Mouse (Mus musculus): ENCODE measurements around the gene Crabp2. TPM values are rescaled to one million over a fixed set of nuclear protein-coding genes. Genes with fewer than 3 reads are reported as not detected.
A peak's percentile ranks its signal among the peaks of the same experiment; 100 is the strongest.

Crabp2 gene
- polyA plus RNA-seq, 1 experiment from 2014 or later: 370 TPM

DNA sequence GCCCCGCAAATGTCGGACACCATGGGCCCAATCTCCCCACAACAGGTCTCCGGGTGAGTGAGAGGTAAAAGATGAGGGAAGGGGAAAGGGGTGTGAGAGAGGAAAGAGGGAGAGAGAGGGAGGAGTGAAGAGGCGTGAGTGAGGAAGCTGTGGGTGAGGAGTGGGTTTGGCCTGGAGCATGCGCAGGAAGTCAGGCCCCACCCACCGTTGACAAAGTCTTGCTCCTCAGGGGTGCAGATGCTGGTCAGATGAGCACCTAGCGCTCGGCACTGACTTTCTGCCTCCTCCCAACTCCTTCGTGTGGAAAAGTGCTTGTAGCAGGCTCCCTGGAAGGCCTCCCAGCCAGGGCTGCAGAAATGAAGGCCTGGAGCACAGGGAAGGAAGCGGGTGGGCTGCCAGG lies 41.5 kb downstream of the Crabp2 start:
- H3K36me3 ChIP-seq: no peaks in the 10 kb centered on the region
- peaks cover 36% of the 10 kb centered on the region for H3K4me1 ChIP-seq
- 26% methylated on average over 10 of the region's 10 CpGs for WGBS
- no peak overlapping the region for H3K4me2 ChIP-seq
- H3K9ac ChIP-seq: peak overlapping the region; percentile 27; the same call in 1 of the 2 replicates
- H3K9me3 ChIP-seq: no peaks in the 10 kb centered on the region
- H3K27me3 ChIP-seq: peaks cover 74% of the 10 kb centered on the region
- no peak overlapping the region for H3K4me3 ChIP-seq
- H3K27ac ChIP-seq: no peak overlapping the region
- ATAC-seq (ENCODE audit: insufficient number of reproducible peaks, insufficient read depth, low FRiP score, low TSS enrichment, low read depth): no peak

DNA sequence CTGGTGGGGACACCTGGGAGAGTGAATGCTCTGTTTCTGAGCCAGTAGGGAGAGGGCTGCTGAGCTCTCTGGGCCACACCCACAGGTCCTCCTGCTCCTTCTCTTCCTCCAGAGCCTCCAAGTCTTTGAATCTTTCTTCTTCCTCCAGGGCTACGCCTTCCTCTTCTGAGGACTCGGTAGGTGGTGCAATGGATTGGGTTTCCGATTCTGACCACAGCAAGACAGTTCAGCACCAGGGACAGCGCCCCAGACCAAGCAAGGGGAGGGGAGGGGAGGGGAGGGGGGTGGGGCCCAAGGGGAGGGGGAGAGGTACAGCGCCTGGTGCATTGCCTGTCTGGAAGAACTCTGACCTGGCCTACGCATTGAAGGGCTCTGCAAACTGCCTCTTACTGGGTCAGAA lies 45.0 kb downstream of the Crabp2 start:
- 0% methylated on average over 5 of the region's 6 CpGs for WGBS
- Histone ChIP-seq H3K4me2 (no peak overlapping the region), H3K27ac (no peak overlapping the region), H3K4me3 (no peak overlapping the region), H3K27me3 (peaks cover 99% of the 10 kb centered on the region), H3K9ac (no peak overlapping the region), H3K4me1 (peaks cover 16% of the 10 kb centered on the region), H3K36me3 (no peaks in the 10 kb centered on the region), H3K9me3 (no peaks in the 10 kb centered on the region)
- ATAC-seq (ENCODE audit: insufficient number of reproducible peaks, insufficient read depth, low FRiP score, low TSS enrichment, low read depth): no peak

DNA sequence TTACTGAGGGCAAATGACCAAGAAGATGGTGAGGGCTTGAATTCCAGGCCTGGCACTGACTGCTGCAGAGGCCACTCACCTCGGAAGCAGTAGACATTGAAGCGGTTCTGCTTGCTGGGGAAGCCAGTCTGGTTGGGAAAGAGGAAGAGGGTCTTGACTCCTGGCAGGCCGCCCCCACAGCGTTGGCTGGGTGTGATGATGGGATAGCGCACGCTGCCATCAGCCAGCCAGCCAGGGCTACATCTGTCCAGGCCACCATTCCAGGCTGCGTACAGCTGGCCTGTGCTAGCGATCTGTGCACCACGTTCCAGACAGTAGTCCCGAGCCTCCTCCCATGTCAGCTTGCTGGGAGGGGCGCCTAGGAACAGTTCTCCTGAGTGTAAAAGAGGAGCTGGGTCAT lies 46.9 kb downstream of the Crabp2 start:
- no peak overlapping the region for H3K9ac ChIP-seq
- no peak overlapping the region for H3K4me2 ChIP-seq
- H3K27ac ChIP-seq: no peak overlapping the region
- no peaks in the 10 kb centered on the region for H3K36me3 ChIP-seq
- ATAC-seq (ENCODE audit: insufficient number of reproducible peaks, insufficient read depth, low FRiP score, low TSS enrichment, low read depth): no peak
- no peaks in the 10 kb centered on the region for H3K9me3 ChIP-seq
- no peak overlapping the region for H3K4me3 ChIP-seq
- 22% methylated on average over 11 of the region's 11 CpGs for WGBS
- H3K27me3 ChIP-seq: peaks cover 99% of the 10 kb centered on the region
- peaks cover 27% of the 10 kb centered on the region for H3K4me1 ChIP-seq

DNA sequence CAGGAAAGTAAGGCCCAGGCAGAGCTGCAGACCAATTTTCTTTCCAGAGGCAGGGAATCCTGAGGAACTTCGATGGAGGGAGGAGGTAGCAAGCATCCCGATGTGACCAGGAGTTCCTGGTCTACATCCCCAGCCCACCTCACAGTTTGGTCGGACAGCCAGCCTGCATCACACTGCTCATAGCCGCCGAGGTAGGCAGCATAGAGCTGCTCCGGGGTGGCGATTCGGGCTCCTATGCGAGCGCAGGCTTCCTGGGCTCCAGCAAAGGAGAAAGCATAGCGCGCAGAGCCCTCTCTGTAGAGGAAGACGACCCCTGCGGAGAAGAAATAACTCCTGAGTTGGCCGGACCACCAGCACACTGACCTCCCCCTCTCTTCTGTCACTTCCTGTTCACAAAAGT lies 47.9 kb downstream of the Crabp2 start:
- H3K4me1 ChIP-seq: peaks cover 32% of the 10 kb centered on the region
- peaks cover 99% of the 10 kb centered on the region for H3K27me3 ChIP-seq
- H3K27ac ChIP-seq: no peak overlapping the region
- no peak overlapping the region for H3K9ac ChIP-seq
- peak overlapping the region; percentile 40; the same call in 1 of the 2 replicates for H3K4me3 ChIP-seq
- peak overlapping the region; percentile 59 for H3K4me2 ChIP-seq
- no peaks in the 10 kb centered on the region for H3K36me3 ChIP-seq
- no peak for ATAC-seq (ENCODE audit: insufficient number of reproducible peaks, insufficient read depth, low FRiP score, low TSS enrichment, low read depth)
- 1% methylated on average over 15 of the region's 15 CpGs for WGBS
- H3K9me3 ChIP-seq: no peaks in the 10 kb centered on the region

DNA sequence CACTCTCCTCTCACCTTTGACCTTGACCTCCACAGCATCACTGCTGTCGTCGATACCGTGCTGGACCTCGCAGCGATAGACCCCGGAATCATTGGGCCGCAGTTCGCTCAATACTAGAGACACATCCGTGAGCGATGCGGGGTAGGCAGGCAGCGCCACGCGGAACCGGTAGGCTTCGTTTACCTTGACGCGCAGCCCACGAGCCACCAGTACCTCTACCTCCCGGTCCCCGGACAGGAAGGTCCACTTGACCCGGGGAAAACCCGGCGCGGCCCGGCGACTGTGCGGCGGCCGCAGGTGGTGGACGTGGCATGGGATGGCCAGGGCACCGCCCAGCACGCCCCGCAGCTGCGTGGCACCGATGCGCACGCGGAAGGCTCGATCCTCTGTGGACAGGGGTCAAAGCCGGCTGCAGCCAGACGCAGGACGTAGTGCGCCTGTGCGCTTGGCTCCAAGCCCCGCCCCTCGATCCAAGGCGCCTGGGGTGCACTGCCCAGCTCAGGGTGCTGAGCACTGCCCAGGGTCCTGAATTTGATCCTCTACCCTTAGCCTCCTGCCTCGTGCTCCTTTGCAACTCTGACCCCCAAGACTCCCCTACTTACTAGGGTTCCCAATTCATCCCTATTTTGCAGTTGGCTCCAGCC lies 48.6 kb downstream of the Crabp2 start:
- under 1% methylated on average over 44 of the region's 49 CpGs for WGBS
- Histone ChIP-seq H3K4me2 (peak overlapping the region; percentile 59), H3K4me3 (peak overlapping the region; percentile 40), H3K27ac (no peak overlapping the region), H3K9ac (peak overlapping the region; percentile 49; the same call in 1 of the 2 replicates), H3K9me3 (no peaks in the 10 kb centered on the region), H3K27me3 (peaks cover 99% of the 10 kb centered on the region), H3K4me1 (peaks cover 32% of the 10 kb centered on the region), H3K36me3 (no peaks in the 10 kb centered on the region)
- no peak for ATAC-seq (ENCODE audit: insufficient number of reproducible peaks, insufficient read depth, low FRiP score, low TSS enrichment, low read depth)

DNA sequence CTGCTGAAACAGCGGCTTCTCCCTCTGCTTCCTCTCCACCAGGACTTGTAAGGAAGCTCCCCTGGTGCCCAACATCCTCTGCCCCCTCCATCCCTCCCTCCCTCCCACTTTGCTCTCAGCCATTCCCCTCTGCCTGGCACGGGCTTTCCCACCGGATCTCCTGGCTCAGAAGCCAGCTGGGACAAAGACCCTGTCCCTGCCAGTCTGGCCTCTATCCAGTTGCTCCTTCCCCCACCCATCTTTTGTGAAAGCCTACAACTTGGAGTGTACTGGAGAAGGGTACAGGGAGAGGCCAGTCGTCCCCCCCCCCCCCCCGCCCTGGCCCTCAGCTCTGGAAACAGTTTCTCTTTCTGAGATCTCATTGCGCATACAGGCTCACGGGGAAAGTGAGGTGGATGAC lies 50.3 kb downstream of the Crabp2 start:
- no peak overlapping the region for H3K27ac ChIP-seq
- H3K4me2 ChIP-seq: no peak overlapping the region
- ATAC-seq (ENCODE audit: insufficient number of reproducible peaks, insufficient read depth, low FRiP score, low TSS enrichment, low read depth): no peak
- no peak overlapping the region for H3K9ac ChIP-seq
- no peaks in the 10 kb centered on the region for H3K9me3 ChIP-seq
- H3K4me3 ChIP-seq: no peak overlapping the region
- H3K27me3 ChIP-seq: peaks cover 100% of the 10 kb centered on the region
- peaks cover 37% of the 10 kb centered on the region for H3K4me1 ChIP-seq
- no peaks in the 10 kb centered on the region for H3K36me3 ChIP-seq
- WGBS: 2% methylated on average over 5 of the region's 7 CpGs

DNA sequence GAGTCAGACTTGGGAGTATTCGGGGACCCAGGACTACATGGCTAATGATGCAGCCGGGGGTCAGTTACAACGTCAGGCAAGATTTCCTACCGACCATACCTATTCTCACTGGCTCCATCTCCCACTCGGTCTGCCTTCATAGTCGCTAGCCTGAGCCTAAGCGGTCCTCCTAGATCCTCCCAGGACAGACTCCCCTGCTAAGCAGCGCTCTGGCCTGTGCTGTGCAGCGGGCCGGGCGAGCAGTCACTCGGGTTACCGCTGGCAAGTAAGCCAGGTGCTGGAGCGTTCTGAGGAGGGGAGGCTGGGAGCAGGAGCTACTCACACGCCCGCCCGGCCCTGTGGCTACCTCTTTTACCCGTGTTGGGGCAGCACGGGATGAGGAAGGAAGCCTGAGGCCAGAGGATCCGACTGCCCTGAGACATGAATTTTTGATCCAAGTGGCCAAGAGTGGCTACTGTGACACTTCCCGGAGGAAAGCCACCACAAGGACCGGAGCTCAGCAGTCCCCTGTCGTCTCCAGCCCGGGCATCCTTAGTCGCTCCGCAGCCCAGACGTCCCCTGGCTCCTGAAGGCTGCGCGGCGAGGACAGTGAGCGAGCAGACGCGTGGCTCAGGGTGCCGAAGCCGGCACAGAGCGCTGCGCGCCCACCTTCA lies 50.9 kb downstream of the Crabp2 start:
- Histone ChIP-seq H3K36me3 (no peaks in the 10 kb centered on the region), H3K27ac (no peak overlapping the region), H3K4me1 (peaks cover 37% of the 10 kb centered on the region), H3K9ac (peak overlapping the region; percentile 57), H3K4me3 (peak overlapping the region; percentile 48), H3K4me2 (peak overlapping the region; percentile 88), H3K27me3 (peaks cover 99% of the 10 kb centered on the region), H3K9me3 (no peaks in the 10 kb centered on the region)
- no peak for ATAC-seq (ENCODE audit: insufficient number of reproducible peaks, insufficient read depth, low FRiP score, low TSS enrichment, low read depth)
- WGBS: 1% methylated on average over 38 of the region's 38 CpGs

DNA sequence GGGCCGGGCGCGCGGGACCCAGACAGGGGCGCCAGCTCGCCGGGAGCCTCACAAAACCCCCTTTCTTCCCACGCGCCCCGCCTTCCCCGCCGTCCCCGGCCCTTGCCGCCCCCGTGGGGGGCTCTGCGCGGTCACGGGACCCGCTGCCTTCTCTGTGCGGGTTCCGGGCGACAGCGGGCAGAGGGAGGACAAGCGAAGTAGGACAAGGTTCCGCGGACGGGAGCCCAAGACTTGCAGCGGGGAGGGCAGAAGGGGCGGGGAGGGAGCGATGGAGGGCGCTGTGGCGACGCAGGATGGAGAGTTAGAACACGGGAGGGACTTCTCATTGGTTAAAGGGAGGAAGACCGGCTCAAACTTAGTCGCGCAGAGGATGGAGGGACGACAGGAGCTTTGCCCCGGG lies 51.7 kb downstream of the Crabp2 start, which contains the start of gene Bcan:
Gene Bcan, minus strand, starts transcription at position 50 of the 400 bp plus-strand sequence.
- no peaks in the 10 kb centered on the region for H3K36me3 ChIP-seq
- peaks cover 37% of the 10 kb centered on the region for H3K4me1 ChIP-seq
- no peak within 1 kb of the TSS for H3K27ac ChIP-seq
- WGBS: under 1% methylated on average over 39 of the region's 39 CpGs
- H3K9me3 ChIP-seq: no peaks in the 10 kb centered on the region
- H3K9ac ChIP-seq: peak within 1 kb of the TSS; percentile 57
- H3K27me3 ChIP-seq: peaks cover 98% of the 10 kb centered on the region
- peak within 1 kb of the TSS; percentile 88 for H3K4me2 ChIP-seq
- H3K4me3 ChIP-seq: peak within 1 kb of the TSS; percentile 48
- no peak for ATAC-seq (ENCODE audit: insufficient number of reproducible peaks, insufficient read depth, low FRiP score, low TSS enrichment, low read depth)

DNA sequence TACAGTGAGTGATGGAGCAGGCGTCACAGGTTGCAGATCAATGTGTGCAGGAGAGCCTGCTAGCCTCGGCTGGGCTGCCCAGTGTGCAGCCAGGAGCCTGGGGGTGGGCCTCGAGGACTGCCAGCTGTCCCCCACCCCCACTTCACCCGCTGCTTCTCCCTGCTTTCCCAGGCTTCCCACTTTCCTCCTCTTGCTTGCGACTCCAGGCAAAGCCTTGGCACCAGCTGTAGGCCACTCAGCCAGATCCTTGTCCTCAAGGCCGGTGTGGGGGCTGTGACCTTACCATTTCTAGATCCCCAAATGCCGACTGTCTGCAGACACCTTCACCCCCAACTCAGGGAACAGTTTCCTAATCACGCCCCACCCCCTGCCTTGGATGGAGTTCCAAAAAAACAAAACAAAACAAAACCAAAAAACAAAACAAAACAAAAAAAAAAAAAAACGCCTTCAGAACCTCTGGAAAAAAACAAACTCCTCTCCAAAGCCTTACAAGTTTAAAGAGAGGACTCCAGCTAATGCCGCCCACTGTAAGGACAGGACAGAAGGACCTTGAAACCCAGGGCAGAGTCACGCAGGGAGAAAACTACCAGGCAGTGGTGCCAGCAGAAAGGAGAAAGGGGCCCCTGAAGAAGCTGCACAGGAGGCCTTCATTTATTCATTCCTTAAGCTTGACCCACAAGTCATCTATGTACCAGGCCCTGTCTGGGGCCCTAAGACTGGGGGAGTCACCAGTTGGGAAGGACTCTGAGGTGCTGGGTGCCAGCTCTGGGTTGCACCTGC lies 52.5 kb downstream of the Crabp2 start:
- Histone ChIP-seq H3K27ac (no peak overlapping the region), H3K4me1 (peaks cover 37% of the 10 kb centered on the region), H3K36me3 (no peaks in the 10 kb centered on the region), H3K4me3 (peak overlapping the region; percentile 48), H3K27me3 (peaks cover 97% of the 10 kb centered on the region), H3K4me2 (peak overlapping the region; percentile 88), H3K9me3 (no peaks in the 10 kb centered on the region), H3K9ac (0 out of 2 replicates have a peak overlapping the region, but pooled peaks have one; percentile 57)
- WGBS: 8% methylated on average over 11 of the region's 11 CpGs
- ATAC-seq (ENCODE audit: insufficient number of reproducible peaks, insufficient read depth, low FRiP score, low TSS enrichment, low read depth): no peak

DNA sequence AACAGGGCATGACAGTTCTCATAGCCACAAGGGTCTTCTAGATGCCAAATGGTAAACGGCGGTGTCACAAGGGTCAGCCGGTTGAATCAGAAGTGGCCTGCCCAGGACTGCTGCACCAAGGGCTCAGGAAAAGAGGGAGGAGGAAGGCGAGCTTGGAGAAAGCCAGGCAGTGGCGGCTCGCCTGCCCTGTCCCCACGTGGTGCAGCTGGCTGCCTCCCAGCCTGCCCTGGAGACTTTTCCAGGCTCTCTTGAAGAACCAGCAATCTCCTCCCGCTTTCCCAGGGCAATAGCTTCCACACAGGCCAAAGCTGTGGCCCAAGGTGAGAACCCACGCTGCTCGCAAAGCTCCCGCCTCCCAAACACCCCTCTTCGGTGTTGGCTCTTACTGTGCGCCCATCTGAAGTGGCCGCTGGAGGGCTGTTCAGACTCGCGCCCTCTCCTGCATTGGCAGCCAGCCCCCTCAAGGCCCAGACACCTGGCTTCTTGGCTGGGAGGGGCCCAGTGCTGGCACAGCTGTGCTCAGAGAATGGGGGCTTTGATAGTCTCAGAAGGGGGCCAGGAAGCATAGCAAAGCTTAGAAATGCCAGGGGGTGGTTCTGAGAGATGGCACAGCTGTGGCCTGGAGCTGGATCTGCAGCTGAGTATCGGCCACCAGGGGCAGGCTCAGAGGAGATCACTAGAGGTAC lies 54.0 kb downstream of the Crabp2 start:
- Histone ChIP-seq H3K4me1 (peaks cover 25% of the 10 kb centered on the region), H3K36me3 (no peaks in the 10 kb centered on the region), H3K4me3 (no peak overlapping the region), H3K27me3 (peaks cover 88% of the 10 kb centered on the region), H3K9me3 (no peaks in the 10 kb centered on the region), H3K27ac (no peak overlapping the region), H3K4me2 (no peak overlapping the region), H3K9ac (no peak overlapping the region)
- WGBS: 2% methylated on average over 17 of the region's 17 CpGs
- no peak for ATAC-seq (ENCODE audit: insufficient number of reproducible peaks, insufficient read depth, low FRiP score, low TSS enrichment, low read depth)
